Mouse (Mus musculus): ENCODE results near the gene Kdm2b. TPM values are rescaled to one million over a fixed set of nuclear protein-coding genes. Genes with fewer than 3 reads are reported as not detected.
A peak's percentile ranks its signal among the peaks of the same experiment; 100 is the strongest.

The Kdm2b gene
- total and polyA plus RNA-seq, 2 experiments from 2014 or later: 60.9 to 75.7 TPM

GRCm38 (mm10) chr5:122900558-122901171 lies 89.0 kb downstream of the Kdm2b start:
- Histone ChIP-seq H3K9ac (replicated peaks; ENCODE audit: low read length) (peak overlapping the region; percentile 84), H3K27me3 (ENCODE audit: insufficient read depth, low read length) (no peaks in the 10 kb centered on the region), H3K27ac (peak overlapping the region; percentile 93), H3K4me1 (ENCODE audit: insufficient read depth, low read length) (peaks cover 8% of the 10 kb centered on the region; the same call in 1 of the 2 replicates), H3K36me3 (ENCODE audit: insufficient read depth, low read length) (no peaks in the 10 kb centered on the region), H3K4me3 (ENCODE audit: low read length) (peak overlapping the region; percentile 86), H3K4me2 (ENCODE audit: low read depth, low read length) (peak overlapping the region; percentile 90), H3K9me3 (ENCODE audit: low read length) (no peaks in the 10 kb centered on the region)
- WGBS: 2% methylated on average over 33 of the region's 33 CpGs
- no peak for ATAC-seq
- DNase-seq (ENCODE audit: low spot score): no peak
- no peak; the same call in 1 of the 2 replicates for TF ChIP-seq CTCF (IDR thresholded peaks at IDR 0.05; ENCODE audit: low read depth)

- Histone ChIP-seq H3K36me3 (ENCODE audit: insufficient read depth, low read length) (no peaks in the 10 kb centered on the region), H3K27me3 (ENCODE audit: insufficient read depth, low read length) (no peaks in the 10 kb centered on the region), H3K27ac (peak overlapping the region; percentile 93), H3K9me3 (ENCODE audit: low read length) (no peaks in the 10 kb centered on the region), H3K4me1 (ENCODE audit: insufficient read depth, low read length) (peaks cover 8% of the 10 kb centered on the region; the same call in 1 of the 2 replicates), H3K9ac (replicated peaks; ENCODE audit: low read length) (peak overlapping the region; percentile 84), H3K4me2 (ENCODE audit: low read depth, low read length) (peak overlapping the region; percentile 90), H3K4me3 (ENCODE audit: low read length) (peak overlapping the region; percentile 86)
- WGBS: 2% methylated on average over 90 of the region's 120 CpGs
- no peak for TF ChIP-seq CTCF (IDR thresholded peaks at IDR 0.05; ENCODE audit: low read depth)
- peak; percentile 97 for ATAC-seq
- DNase-seq (ENCODE audit: low spot score): peak; percentile 96
Observed at GRCm38 (mm10) chr5:122899777-122900557, 89.7 kb downstream of the Kdm2b start.

- DNase-seq (ENCODE audit: low spot score): peak; percentile 30
- Histone ChIP-seq H3K36me3 (ENCODE audit: insufficient read depth, low read length) (no peaks in the 10 kb centered on the region), H3K9me3 (ENCODE audit: low read length) (no peaks in the 10 kb centered on the region), H3K27me3 (ENCODE audit: insufficient read depth, low read length) (no peaks in the 10 kb centered on the region), H3K4me1 (ENCODE audit: insufficient read depth, low read length) (peaks cover 8% of the 10 kb centered on the region; the same call in 1 of the 2 replicates), H3K4me2 (ENCODE audit: low read depth, low read length) (peak overlapping the region; percentile 90), H3K27ac (peak overlapping the region; percentile 93), H3K4me3 (ENCODE audit: low read length) (peak overlapping the region; percentile 86), H3K9ac (replicated peaks; ENCODE audit: low read length) (peak overlapping the region; percentile 84)
- 2% methylated on average over 42 of the region's 45 CpGs for WGBS
- TF ChIP-seq CTCF (IDR thresholded peaks at IDR 0.05; ENCODE audit: low read depth): no peak
- ATAC-seq: no peak
Observed at GRCm38 (mm10) chr5:122898963-122899776, 90.5 kb downstream of the Kdm2b start.

GRCm38 (mm10) chr5:122898153-122898552 lies 91.5 kb downstream of the Kdm2b start:
- TF ChIP-seq CTCF (IDR thresholded peaks at IDR 0.05; ENCODE audit: low read depth): no peak
- peak overlapping the region; percentile 90 for H3K4me2 ChIP-seq (ENCODE audit: low read depth, low read length)
- no peaks in the 10 kb centered on the region for H3K9me3 ChIP-seq (ENCODE audit: low read length)
- no peak overlapping the region for H3K9ac ChIP-seq (replicated peaks; ENCODE audit: low read length)
- H3K36me3 ChIP-seq (ENCODE audit: insufficient read depth, low read length): no peaks in the 10 kb centered on the region
- no peak overlapping the region for H3K27ac ChIP-seq
- H3K4me3 ChIP-seq (ENCODE audit: low read length): peak overlapping the region; percentile 86; the same call in 1 of the 2 replicates
- no peaks in the 10 kb centered on the region for H3K27me3 ChIP-seq (ENCODE audit: insufficient read depth, low read length)
- 78% methylated on average over 6 of the region's 6 CpGs for WGBS
- ATAC-seq: no peak
- H3K4me1 ChIP-seq (ENCODE audit: insufficient read depth, low read length): peaks cover 8% of the 10 kb centered on the region; the same call in 1 of the 2 replicates
- DNase-seq (ENCODE audit: low spot score): no peak

- no peak overlapping the region for H3K9ac ChIP-seq (replicated peaks; ENCODE audit: low read length)
- no peak for ATAC-seq
- peaks cover 8% of the 10 kb centered on the region; the same call in 1 of the 2 replicates for H3K4me1 ChIP-seq (ENCODE audit: insufficient read depth, low read length)
- no peaks in the 10 kb centered on the region for H3K27me3 ChIP-seq (ENCODE audit: insufficient read depth, low read length)
- WGBS: 65% methylated on average over 4 of the region's 4 CpGs
- DNase-seq (ENCODE audit: low spot score): no peak
- no peak overlapping the region for H3K4me3 ChIP-seq (ENCODE audit: low read length)
- no peak for TF ChIP-seq CTCF (IDR thresholded peaks at IDR 0.05; ENCODE audit: low read depth)
- H3K4me2 ChIP-seq (ENCODE audit: low read depth, low read length): no peak overlapping the region
- H3K9me3 ChIP-seq (ENCODE audit: low read length): no peaks in the 10 kb centered on the region
- peak overlapping the region; percentile 20; the same call in 1 of the 2 replicates for H3K27ac ChIP-seq
- H3K36me3 ChIP-seq (ENCODE audit: insufficient read depth, low read length): no peaks in the 10 kb centered on the region
Observed at GRCm38 (mm10) chr5:122894821-122895220, 94.8 kb downstream of the Kdm2b start.

- H3K9ac ChIP-seq (replicated peaks; ENCODE audit: low read length): no peak overlapping the region
- no peak overlapping the region for H3K4me3 ChIP-seq (ENCODE audit: low read length)
- no peaks in the 10 kb centered on the region for H3K9me3 ChIP-seq (ENCODE audit: low read length)
- H3K27ac ChIP-seq: no peak overlapping the region
- peak; percentile 75 for TF ChIP-seq CTCF (IDR thresholded peaks at IDR 0.05; ENCODE audit: low read depth)
- peaks cover 8% of the 10 kb centered on the region; the same call in 1 of the 2 replicates for H3K4me1 ChIP-seq (ENCODE audit: insufficient read depth, low read length)
- no peak for ATAC-seq
- no peak overlapping the region for H3K4me2 ChIP-seq (ENCODE audit: low read depth, low read length)
- WGBS: 90% methylated on average over 5 of the region's 5 CpGs
- H3K27me3 ChIP-seq (ENCODE audit: insufficient read depth, low read length): no peaks in the 10 kb centered on the region
- no peaks in the 10 kb centered on the region for H3K36me3 ChIP-seq (ENCODE audit: insufficient read depth, low read length)
- peak; percentile 69 for DNase-seq (ENCODE audit: low spot score)
Observed at GRCm38 (mm10) chr5:122894007-122894637, 95.5 kb downstream of the Kdm2b start.
